Mouse (Mus musculus) E14TG2a.4 (cell line): ENCODE measurements around the gene Shank2.

Experiments used
- H3K27me3 ChIP-seq: 2 replicates; pipeline ENCODE4 v1.6.1; 2014; ENCODE audit warnings: low read length, control low read depth; ENCODE audit not compliant: insufficient read depth
- H3K36me3 ChIP-seq: 2 replicates; pipeline ENCODE4 v1.6.1; 2014; ENCODE audit warnings: low read length, control low read depth; ENCODE audit not compliant: insufficient read depth
- H3K4me1 ChIP-seq: replicated peaks from 2 replicates; pipeline ENCODE4 v1.6.1; 2014; ENCODE audit warnings: low read depth, low read length, control low read depth
- H3K4me3 ChIP-seq: replicated peaks from 2 replicates; pipeline ENCODE4 v1.5.1; 2014; ENCODE audit warnings: mild to moderate bottlenecking, low read length
- H3K9me3 ChIP-seq: 2 replicates; pipeline ENCODE4 v1.6.1; 2014; ENCODE audit warnings: low read length, control low read depth
- CTCF ChIP-seq: conservative IDR thresholded peaks from 2 replicates; pipeline ENCODE4 v1.5.1; 2014; ENCODE audit warnings: low read length
- NANOG ChIP-seq: IDR thresholded peaks from 2 replicates; pipeline ENCODE4 v1.6.1; 2014; ENCODE audit warnings: borderline replicate concordance, low read length, mixed read lengths
- POU5F1 ChIP-seq: IDR thresholded peaks from 2 replicates; pipeline ENCODE4 v1.6.1; 2014; ENCODE audit warnings: low read length, borderline replicate concordance

The Shank2 gene

DNA sequence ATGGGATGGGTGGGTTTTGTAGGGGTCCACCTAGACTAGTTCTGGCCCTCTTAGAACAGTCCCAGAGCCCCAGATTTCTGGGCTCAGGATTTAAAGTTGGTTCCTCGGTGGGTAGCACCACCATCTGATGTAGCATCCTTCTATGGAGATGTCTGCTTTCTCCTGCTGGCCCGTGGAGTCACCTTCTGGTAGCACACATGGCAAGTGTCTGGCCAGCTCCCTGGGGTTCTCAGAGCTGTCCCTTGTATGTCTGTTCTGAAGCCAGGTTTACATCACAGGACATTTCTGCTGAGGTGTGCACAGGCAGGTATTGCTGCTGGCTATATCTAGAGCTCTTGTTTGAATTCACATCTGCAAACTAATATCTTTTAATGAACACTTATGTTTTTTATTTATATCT is 71.1 kb downstream of the Shank2 start:
- TF ChIP-seq POU5F1 (no peak), CTCF (no peak), NANOG (no peak)
- Histone ChIP-seq H3K4me1 (no peaks in the 10 kb centered on the region), H3K36me3 (no peaks in the 10 kb centered on the region), H3K4me3 (no peak overlapping the region), H3K9me3 (peaks cover 6% of the 10 kb centered on the region; the same call in 1 of the 2 replicates), H3K27me3 (0 out of 2 replicates have a peak, but pooled peaks cover 2% of the 10 kb centered on the region)

DNA sequence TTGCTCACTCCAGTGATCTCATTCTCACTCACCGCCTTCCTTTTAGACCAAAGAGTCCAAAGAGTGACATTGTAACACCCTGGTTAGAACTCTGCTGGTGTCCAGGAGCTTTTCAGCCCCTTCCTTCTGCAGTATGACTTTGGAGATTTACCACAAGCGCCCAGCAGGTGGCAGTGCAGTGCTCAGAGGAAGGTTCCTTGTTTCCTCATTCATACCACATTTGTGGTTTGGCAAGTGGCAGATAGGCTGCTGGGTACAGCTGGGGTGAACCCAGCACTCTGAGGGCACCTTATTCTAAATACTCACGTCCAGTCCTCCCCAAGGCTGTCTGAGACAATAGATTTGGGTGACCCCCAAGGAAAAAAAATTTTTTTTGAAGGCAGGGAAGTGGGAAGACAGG is 73.0 kb downstream of the Shank2 start:
- no peaks in the 10 kb centered on the region for H3K36me3 ChIP-seq
- H3K9me3 ChIP-seq = peaks cover 6% of the 10 kb centered on the region; the same call in 1 of the 2 replicates
- no peaks in the 10 kb centered on the region for H3K4me1 ChIP-seq
- no peaks in the 10 kb centered on the region for H3K27me3 ChIP-seq
- no peak overlapping the region for H3K4me3 ChIP-seq
- TF ChIP-seq CTCF = peak; percentile 53
- TF ChIP-seq NANOG = no peak

DNA sequence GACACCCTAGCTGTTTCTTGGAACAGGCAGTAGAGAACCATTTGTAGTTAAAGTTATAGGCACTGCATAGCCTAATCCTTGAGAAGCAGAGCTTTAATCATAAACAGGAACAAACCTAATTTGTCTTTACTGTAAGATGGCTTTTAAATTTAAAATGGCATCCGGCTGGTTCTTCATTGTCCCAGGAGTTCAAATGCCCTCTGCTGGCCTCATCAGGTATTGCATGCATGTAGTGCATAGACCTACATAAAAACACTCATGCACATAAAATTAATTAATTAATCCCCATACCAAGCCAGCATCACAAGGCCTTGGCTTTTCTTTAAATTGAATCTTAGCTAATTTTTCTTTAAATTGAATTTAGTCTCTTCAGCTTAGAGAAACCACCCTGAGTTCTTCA is 76.9 kb downstream of the Shank2 start:
- H3K9me3 ChIP-seq = peaks cover 12% of the 10 kb centered on the region
- H3K27me3 ChIP-seq = no peaks in the 10 kb centered on the region; the same call in 1 of the 2 replicates
- H3K36me3 ChIP-seq = no peaks in the 10 kb centered on the region
- H3K4me3 ChIP-seq = no peak overlapping the region
- no peak for TF ChIP-seq POU5F1
- peak; percentile 58 for TF ChIP-seq CTCF
- H3K4me1 ChIP-seq = no peaks in the 10 kb centered on the region

DNA sequence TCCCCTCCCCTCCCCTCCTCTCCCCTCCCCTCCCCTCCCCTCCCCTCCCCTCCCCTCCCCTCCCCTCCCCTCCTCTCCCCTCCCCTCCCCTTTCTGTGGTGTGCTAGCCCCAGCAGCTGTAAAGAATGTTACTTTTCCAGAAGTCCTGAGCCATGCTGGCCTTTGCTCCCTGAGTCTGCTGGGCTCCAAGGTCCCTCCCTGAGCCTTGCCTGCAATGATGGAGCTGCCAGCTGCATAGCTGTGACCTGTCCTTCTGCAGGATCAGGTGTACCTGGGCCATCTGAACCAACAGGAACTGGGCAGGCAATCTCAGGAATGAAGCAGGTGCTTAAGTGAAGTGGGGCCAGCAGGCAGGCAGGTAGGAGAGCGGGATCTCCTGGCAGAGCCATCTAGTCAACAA is 78.1 kb downstream of the Shank2 start:
- H3K27me3 ChIP-seq = no peaks in the 10 kb centered on the region; the same call in 1 of the 2 replicates
- H3K9me3 ChIP-seq = peaks cover 12% of the 10 kb centered on the region
- no peaks in the 10 kb centered on the region for H3K4me1 ChIP-seq
- H3K36me3 ChIP-seq = no peaks in the 10 kb centered on the region
- no peak overlapping the region for H3K4me3 ChIP-seq
- TF ChIP-seq CTCF = no peak
- TF ChIP-seq POU5F1 = no peak
- no peak for TF ChIP-seq NANOG

DNA sequence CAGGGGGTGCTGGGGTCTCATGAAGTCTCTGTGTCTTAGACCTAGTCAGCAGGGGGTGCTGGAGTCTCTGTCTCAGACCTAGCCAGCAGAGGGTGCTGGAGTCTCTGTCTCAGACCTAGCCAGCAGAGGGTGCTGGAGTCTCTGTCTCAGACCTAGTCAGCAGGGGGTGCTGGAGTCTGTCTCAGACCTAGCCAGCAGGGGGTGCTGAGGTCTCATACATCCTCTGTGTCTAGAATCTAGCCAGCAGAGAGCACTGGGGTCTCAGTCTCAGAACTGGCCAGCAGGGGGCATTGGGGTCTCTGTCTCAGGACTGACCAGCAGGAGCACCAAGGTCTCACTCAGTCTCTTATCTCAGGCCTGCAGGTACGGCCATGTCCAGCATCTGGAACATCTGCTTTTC is 79.7 kb downstream of the Shank2 start:
- H3K36me3 ChIP-seq = no peaks in the 10 kb centered on the region
- TF ChIP-seq NANOG = no peak
- TF ChIP-seq POU5F1 = no peak
- no peak for TF ChIP-seq CTCF
- H3K4me3 ChIP-seq = no peak overlapping the region

DNA sequence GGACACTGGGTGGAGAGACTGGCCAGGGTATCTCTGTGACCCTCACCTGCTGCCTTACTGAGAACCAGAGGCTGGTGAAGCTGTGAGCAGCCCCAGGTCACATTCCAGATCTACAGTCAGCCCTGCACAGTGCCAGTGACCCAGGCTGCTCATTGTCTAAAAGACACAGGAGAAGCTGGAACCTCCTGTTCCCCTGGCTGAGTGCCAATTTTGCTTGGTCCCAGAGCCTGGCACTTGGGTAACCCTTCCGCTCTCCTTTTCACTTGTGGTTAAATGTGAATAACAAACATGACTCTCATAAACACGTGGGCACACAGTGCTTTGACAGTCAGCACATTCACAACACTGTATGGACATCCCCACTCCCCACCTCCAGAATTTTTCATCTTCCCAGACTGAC is 80.2 kb downstream of the Shank2 start:
- Histone ChIP-seq H3K36me3 (no peaks in the 10 kb centered on the region), H3K9me3 (peaks cover 6% of the 10 kb centered on the region), H3K27me3 (no peaks in the 10 kb centered on the region; the same call in 1 of the 2 replicates), H3K4me1 (no peaks in the 10 kb centered on the region), H3K4me3 (no peak overlapping the region)
- TF ChIP-seq CTCF (no peak), NANOG (no peak), POU5F1 (no peak)

More for the DNA sequence above, 79.7 kb downstream of the Shank2 start:
- Histone ChIP-seq H3K4me1 (no peaks in the 10 kb centered on the region), H3K27me3 (no peaks in the 10 kb centered on the region; the same call in 1 of the 2 replicates), H3K9me3 (peaks cover 8% of the 10 kb centered on the region)

DNA sequence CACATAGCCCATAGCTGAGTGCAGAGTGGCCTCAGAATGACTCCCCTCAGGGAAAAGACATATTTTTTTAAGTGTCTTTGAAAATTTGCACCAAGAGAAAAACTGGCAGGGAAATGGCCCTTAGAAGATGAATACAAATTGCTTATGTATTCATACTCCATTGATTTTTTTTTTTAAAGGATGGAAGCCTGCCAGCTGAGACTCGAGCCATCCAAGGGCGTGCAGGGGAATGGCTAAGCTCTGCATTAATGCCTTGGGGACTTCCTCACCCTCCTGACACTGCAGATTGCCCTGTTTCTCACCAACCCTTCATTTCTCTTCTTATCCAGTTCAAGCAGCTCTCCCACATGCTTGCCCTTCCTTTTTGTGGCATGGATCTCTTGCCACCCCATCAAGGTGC is 85.5 kb downstream of the Shank2 start:
- H3K27me3 ChIP-seq = peaks cover 9% of the 10 kb centered on the region
- H3K9me3 ChIP-seq = no peaks in the 10 kb centered on the region
- no peak overlapping the region for H3K4me3 ChIP-seq
- H3K4me1 ChIP-seq = 0 out of 2 replicates have a peak, but pooled peaks cover 4% of the 10 kb centered on the region
- H3K36me3 ChIP-seq = no peaks in the 10 kb centered on the region
- TF ChIP-seq POU5F1 = no peak
- no peak for TF ChIP-seq CTCF
- TF ChIP-seq NANOG = no peak

DNA sequence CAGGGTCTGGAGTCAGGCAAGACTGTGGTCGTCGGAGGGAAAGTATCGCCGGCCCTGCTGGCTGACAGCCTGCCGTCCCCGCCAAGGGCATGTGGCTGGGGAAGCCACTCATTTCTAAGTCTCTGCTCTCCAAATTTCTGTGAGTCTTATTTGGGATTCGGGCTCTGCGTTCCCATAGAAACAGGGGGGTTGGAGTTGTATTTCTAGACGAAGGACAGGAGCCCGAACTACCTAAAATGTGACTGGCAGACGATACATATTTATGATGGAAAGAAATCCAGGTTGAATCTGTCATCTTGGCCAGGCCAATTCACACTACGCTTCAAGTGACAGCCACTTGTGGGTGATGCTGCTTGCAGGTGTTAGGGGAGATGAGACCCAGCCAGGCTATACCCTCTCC is 92.4 kb downstream of the Shank2 start:
- Histone ChIP-seq H3K27me3 (peaks cover 8% of the 10 kb centered on the region; the same call in 1 of the 2 replicates), H3K9me3 (no peaks in the 10 kb centered on the region), H3K36me3 (no peaks in the 10 kb centered on the region), H3K4me1 (peaks cover 13% of the 10 kb centered on the region), H3K4me3 (no peak overlapping the region)
- TF ChIP-seq POU5F1 = no peak
- no peak for TF ChIP-seq CTCF
- TF ChIP-seq NANOG = no peak

DNA sequence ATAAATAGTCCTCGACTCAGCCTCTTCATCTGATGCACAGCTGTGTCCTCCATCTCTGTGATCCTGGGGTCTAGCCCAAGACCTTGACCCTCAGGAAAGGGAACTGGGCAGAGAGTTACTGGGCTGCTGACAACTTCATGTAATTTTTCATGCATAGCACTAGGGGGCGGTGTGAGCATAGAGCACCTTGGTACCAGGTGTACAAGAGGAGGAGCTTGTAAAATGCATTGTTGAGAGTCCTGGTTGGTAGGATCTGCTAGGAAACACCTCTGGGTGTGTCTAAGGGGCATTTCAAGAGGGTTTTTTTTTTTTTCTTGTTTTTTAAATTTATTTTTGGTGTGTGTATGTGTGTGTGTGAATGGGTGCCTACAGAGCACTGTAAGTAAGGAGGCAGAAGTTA is 95.6 kb downstream of the Shank2 start:
- H3K9me3 ChIP-seq = no peaks in the 10 kb centered on the region
- H3K4me3 ChIP-seq = no peak overlapping the region
- peaks cover 15% of the 10 kb centered on the region for H3K4me1 ChIP-seq
- H3K27me3 ChIP-seq = peaks cover 6% of the 10 kb centered on the region; the same call in 1 of the 2 replicates
- peak; percentile 64 for TF ChIP-seq CTCF
- no peak for TF ChIP-seq NANOG
- no peaks in the 10 kb centered on the region for H3K36me3 ChIP-seq

DNA sequence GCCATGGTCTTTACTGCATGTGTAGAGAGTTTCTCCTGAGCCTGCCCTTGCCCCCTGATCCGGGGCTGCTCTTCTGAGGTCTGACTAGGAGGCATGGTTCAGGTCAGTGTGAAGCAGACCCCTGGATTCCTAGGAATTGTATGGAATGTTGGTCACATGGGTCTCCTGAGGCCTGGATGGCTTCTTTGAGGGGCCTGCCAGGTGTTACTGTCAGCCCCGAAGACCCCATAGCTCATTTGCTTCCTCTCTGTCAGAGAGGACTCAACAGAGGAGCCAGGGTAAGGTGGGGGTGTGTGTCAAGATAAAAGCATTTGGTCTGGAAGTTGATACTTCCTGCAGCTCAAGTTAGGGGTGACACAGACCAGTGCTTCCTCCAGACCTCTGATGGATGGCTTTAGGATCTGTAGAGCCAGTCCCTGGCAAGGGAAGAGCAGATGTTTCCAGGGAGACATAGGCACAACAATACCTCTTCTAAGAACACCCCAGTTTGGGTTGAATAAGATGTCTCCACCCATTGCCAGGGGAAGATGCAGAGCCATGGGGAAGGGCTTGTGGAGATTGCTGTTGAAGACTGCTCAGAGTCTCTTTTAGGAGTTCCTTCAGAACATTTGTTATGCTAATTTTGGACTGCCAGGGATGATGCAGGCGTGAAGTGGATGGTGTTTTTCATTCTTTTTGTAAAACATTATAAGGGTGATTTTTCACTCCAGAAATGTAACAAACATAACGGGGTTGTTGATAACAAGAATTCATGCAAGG is 100.7 kb downstream of the Shank2 start:
- no peaks in the 10 kb centered on the region for H3K9me3 ChIP-seq
- peaks cover 6% of the 10 kb centered on the region; the same call in 1 of the 2 replicates for H3K27me3 ChIP-seq
- no peaks in the 10 kb centered on the region for H3K36me3 ChIP-seq
- TF ChIP-seq NANOG (no peak), POU5F1 (no peak)
- H3K4me3 ChIP-seq = no peak overlapping the region
- H3K4me1 ChIP-seq = peaks cover 57% of the 10 kb centered on the region
